8 mouse cellular contexts compared by ENCODE assay signal in the genomic region with DNA sequence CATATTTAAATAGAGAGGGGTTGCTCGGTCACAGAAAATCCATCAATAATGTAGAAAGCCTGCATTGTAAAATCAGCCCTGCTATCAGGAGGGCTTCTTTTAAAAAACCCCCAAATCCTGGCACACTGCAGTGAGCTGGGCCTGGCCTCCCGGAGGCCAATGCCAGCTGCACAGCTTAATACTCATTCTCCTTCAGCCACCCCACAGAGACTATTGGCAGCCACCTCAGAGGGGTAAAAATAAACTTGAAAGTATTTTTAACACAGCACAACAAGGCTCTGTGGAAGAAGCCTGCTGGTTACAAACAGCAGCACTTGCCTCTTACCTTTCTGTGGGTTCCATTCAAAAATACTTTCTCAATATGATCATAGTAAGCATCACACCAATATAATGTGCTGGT.
A peak's percentile ranks its signal among the peaks of the same experiment; 100 is the strongest.
DNase-seq lines count a peak whose midpoint lies in the region; ATAC-seq lines count a peak whose summit lies in the region.

No protein-coding gene starts in this region.

- no peak overlapping the region for H3K4me3 ChIP-seq in forebrain, embryonic 10.5 days
- no peak overlapping the region for H3K4me3 ChIP-seq in hindbrain, embryonic 14.5 days (replicated peaks; ENCODE audit: low read length)
- H3K4me3 ChIP-seq in midbrain, embryonic 14.5 days (replicated peaks; ENCODE audit: low read depth, low read length) = no peak overlapping the region

- no peak overlapping the region for H3K4me2 ChIP-seq in hindbrain, embryonic 14.5 days (replicated peaks)
- H3K4me2 ChIP-seq in midbrain, embryonic 14.5 days (ENCODE audit: low read length) = no peak overlapping the region

- peak overlapping the region; percentile 32; the same call in 1 of the 2 replicates for H3K27ac ChIP-seq in forebrain, embryonic 10.5 days
- no peak overlapping the region for H3K27ac ChIP-seq in hindbrain, embryonic 14.5 days
- no peak overlapping the region for H3K27ac ChIP-seq in midbrain, embryonic 14.5 days (replicated peaks; ENCODE audit: low read depth, low read length)

- no peak overlapping the region for H3K9ac ChIP-seq in hindbrain, embryonic 14.5 days
- no peak overlapping the region for H3K9ac ChIP-seq in midbrain, embryonic 14.5 days (replicated peaks; ENCODE audit: low read length)

- WGBS in forebrain, embryonic 10.5 days = 33% methylated on average over 2 of the region's 2 CpGs
- 29% methylated on average over 2 of the region's 2 CpGs for WGBS in hindbrain, embryonic 14.5 days
- 9% methylated on average over 2 of the region's 2 CpGs for WGBS in midbrain, embryonic 14.5 days

- H3K36me3 ChIP-seq in forebrain, embryonic 10.5 days (replicated peaks) = no peaks in the 10 kb centered on the region
- no peaks in the 10 kb centered on the region for H3K36me3 ChIP-seq in hindbrain, embryonic 14.5 days (replicated peaks; ENCODE audit: control insufficient read depth, insufficient read depth)
- no peaks in the 10 kb centered on the region for H3K36me3 ChIP-seq in midbrain, embryonic 14.5 days (ENCODE audit: control insufficient read depth, insufficient read depth, low read length)

- H3K27me3 ChIP-seq in forebrain, embryonic 10.5 days (ENCODE audit: poor library complexity, severe bottlenecking) = no peaks in the 10 kb centered on the region
- no peaks in the 10 kb centered on the region for H3K27me3 ChIP-seq in hindbrain, embryonic 14.5 days (ENCODE audit: control insufficient read depth, insufficient read depth, low read length)
- no peaks in the 10 kb centered on the region for H3K27me3 ChIP-seq in midbrain, embryonic 14.5 days (ENCODE audit: control insufficient read depth, insufficient read depth, low read length)

- ATAC-seq in frontal cortex, adult (ENCODE audit: low TSS enrichment) = peak; percentile 99
- ATAC-seq in hindbrain, embryonic 14.5 days (ENCODE audit: low FRiP score) = peak; percentile 52; the same call in 1 of the 2 replicates
- ATAC-seq in midbrain, embryonic 14.5 days (ENCODE audit: low FRiP score, low TSS enrichment) = 0 out of 2 replicates have a peak, but pooled peaks have one; percentile 66

- no peak for DNase-seq in frontal cortex, postnatal 14 days (ENCODE audit: low spot score in 2 of 2)
- no peak for DNase-seq in forebrain, embryonic 10.5 days (ENCODE audit: extremely low spot score, low spot score)
- no peak for DNase-seq in hindbrain, embryonic 14.5 days (ENCODE audit: low spot score)
- peak; percentile 50 for DNase-seq in midbrain, embryonic 14.5 days
- no peak for DNase-seq in B cell, adult 2 months
- DNase-seq in MN1 (ENCODE audit: low spot score) = no peak
- no peak for DNase-seq in thymus, postnatal 10 days (ENCODE audit: low spot score in 2 of 2)

- H3K4me1 ChIP-seq in forebrain, embryonic 10.5 days = peaks cover 37% of the 10 kb centered on the region
- no peaks in the 10 kb centered on the region for H3K4me1 ChIP-seq in hindbrain, embryonic 14.5 days (replicated peaks; ENCODE audit: control insufficient read depth, insufficient read depth, low read length)
- peaks cover 8% of the 10 kb centered on the region; the same call in 1 of the 2 replicates for H3K4me1 ChIP-seq in midbrain, embryonic 14.5 days (ENCODE audit: control insufficient read depth, insufficient read depth, low read length)

- H3K9me3 ChIP-seq in forebrain, embryonic 10.5 days = no peaks in the 10 kb centered on the region
- H3K9me3 ChIP-seq in hindbrain, embryonic 14.5 days (ENCODE audit: control insufficient read depth, low read length) = no peaks in the 10 kb centered on the region
- H3K9me3 ChIP-seq in midbrain, embryonic 14.5 days (ENCODE audit: control insufficient read depth, low read length) = no peaks in the 10 kb centered on the region
